Comparison of ENCODE assay signal across 8 mouse cellular contexts in the genomic region with DNA sequence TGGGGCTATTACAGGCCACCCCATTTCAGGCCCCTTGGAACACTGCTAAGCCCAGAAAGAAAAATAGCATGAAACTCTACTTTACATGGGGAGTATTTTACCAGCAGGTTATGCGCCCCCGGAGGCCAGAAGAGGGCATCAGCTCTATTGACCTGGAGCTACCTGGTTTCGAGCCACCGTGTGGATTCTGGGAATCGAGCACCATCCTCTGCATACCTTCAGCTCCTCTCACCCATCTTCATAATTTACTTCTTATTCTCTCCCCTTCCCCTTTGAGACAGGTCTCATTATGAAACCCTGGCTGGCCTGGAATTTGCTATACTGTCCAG. TPM values are rescaled to one million over a fixed set of nuclear protein-coding genes. Genes with fewer than 3 reads are reported as not detected.
DNase-seq lines count a peak whose midpoint lies in the region; ATAC-seq and TF ChIP-seq lines count a peak whose summit lies in the region.
"Had no signal": no experiment of that assay in that cellular context is flagged by ENCODE, and none has a peak within 500 bp of the region (broad histone marks: within the 10 kb centered on the region; RNA-seq: fewer than 3 reads in every experiment).

No protein-coding gene starts in this region.

- peaks cover 4% of the 10 kb centered on the region; the same call in 1 of the 2 replicates for H3K36me3 ChIP-seq in liver, adult 2 months (ENCODE audit: control insufficient read depth, insufficient read depth, low read length)
- peaks cover 23% of the 10 kb centered on the region for H3K36me3 ChIP-seq in forebrain, postnatal 0 days (ENCODE audit: insufficient read depth)

- no peak overlapping the region for H3K4me2 ChIP-seq in forebrain, postnatal 0 days (ENCODE audit: low read depth)

- H3K4me1 ChIP-seq in liver, adult 2 months (ENCODE audit: control insufficient read depth, insufficient read depth, low read length), result no peaks in the 10 kb centered on the region
- H3K4me1 ChIP-seq in forebrain, postnatal 0 days (ENCODE audit: insufficient read depth), result no peaks in the 10 kb centered on the region

- DNase-seq in liver, adult 2 months (ENCODE audit: extremely low read depth, low read depth, low spot score), result no peak
- DNase-seq in liver, result no peak
- DNase-seq in NIH3T3 (ENCODE audit: low read depth), result peak; percentile 20
- DNase-seq in forebrain, postnatal 0 days, result no peak
- peak; percentile 22 for DNase-seq in retina, embryonic 14.5 days (ENCODE audit: low spot score)
- no peak for DNase-seq in layer of hippocampus, adult 8-10 months (ENCODE audit: low spot score in 2 of 2)
- DNase-seq in adrenal gland, postnatal 14 days, result no peak
- DNase-seq: cerebellum, adult 11-12 months had no signal

- 25% methylated on average over 5 of the region's 5 CpGs for WGBS in liver, adult 2 months
- WGBS in forebrain, postnatal 0 days, result 45% methylated on average over 5 of the region's 5 CpGs

- no peak for TF ChIP-seq POLR2A in liver, adult 2 months (IDR thresholded peaks at IDR 0.05; ENCODE audit: extremely low read depth, insufficient read depth, low read length)

- peak; percentile 19; the same call in 1 of the 2 replicates for TF ChIP-seq CTCF in liver, adult 2 months (IDR thresholded peaks at IDR 0.05; ENCODE audit: low read depth, low read length)
- TF ChIP-seq CTCF in forebrain, postnatal 0 days (IDR thresholded peaks at IDR 0.05; ENCODE audit: low read depth), result peak; percentile 34

- no peak overlapping the region for H3K4me3 ChIP-seq in liver, adult 2 months (ENCODE audit: insufficient read depth, low read depth, low read length)
- H3K4me3 ChIP-seq in forebrain, postnatal 0 days (ENCODE audit: low read depth, low read length), result no peak overlapping the region

- H3K27me3 ChIP-seq in liver, adult 2 months (ENCODE audit: control insufficient read depth, insufficient read depth, low read length), result no peaks in the 10 kb centered on the region
- no peaks in the 10 kb centered on the region for H3K27me3 ChIP-seq in forebrain, postnatal 0 days (ENCODE audit: insufficient read depth, low read length)

- no peak for ATAC-seq in forebrain, postnatal 0 days

- peak overlapping the region; percentile 79 for H3K27ac ChIP-seq in liver, adult 2 months (replicated peaks; ENCODE audit: insufficient read depth, low read depth, low read length)
- H3K27ac ChIP-seq in forebrain, postnatal 0 days (ENCODE audit: low read depth, low read length), result no peak overlapping the region

- no peak overlapping the region for H3K9ac ChIP-seq in liver, adult 2 months (ENCODE audit: low read depth, low read length)
- no peak overlapping the region for H3K9ac ChIP-seq in forebrain, postnatal 0 days

- no peaks in the 10 kb centered on the region for H3K79me2 ChIP-seq in liver, adult 2 months (ENCODE audit: control insufficient read depth, insufficient read depth, low read length)

- no peaks in the 10 kb centered on the region for H3K9me3 ChIP-seq in forebrain, postnatal 0 days (ENCODE audit: low read length)

RNA-seq across cellular contexts. Expression of gene Trim71, which starts 20.8 kb away (rescaled TPM):
- under 0.01 TPM in 1 of 2 replicates, not detected in the other for total RNA-seq in liver, adult 2 months (2014; rRNA removed)
- polyA plus RNA-seq in liver, adult 2 months (2012; rRNA removed), result 0.02 TPM in 1 of 2 replicates, not detected in the other
- total RNA-seq in forebrain, postnatal 0 days (2014; rRNA removed), result 0.08 and 0.19 TPM in 2 replicates
- polyA plus RNA-seq in forebrain, postnatal 0 days (2015; fragmentation: Nextera tagmentation; extraction: Ambion mirVana), result 0.10 and 0.13 TPM in 2 replicates
- 1 to 10 TPM; 1.3 to 1.9 (median 1.6) TPM for total RNA-seq in layer of hippocampus, adult 8-10 months (2022)
- 0.04 TPM in 1 of 2 replicates, not detected in the other for total RNA-seq in adrenal gland, postnatal 14 days (2021)

RNA-seq across cellular contexts. Expression of gene Cnot10, which starts 55.0 kb away (rescaled TPM):
- total RNA-seq in liver, adult 2 months (2014; rRNA removed), result 15.2 and 15.4 TPM in 2 replicates
- polyA plus RNA-seq in liver, adult 2 months (2012; rRNA removed), result 9.4 and 10.7 TPM in 2 replicates
- total RNA-seq in forebrain, postnatal 0 days (2014; rRNA removed), result 45.2 and 50.6 TPM in 2 replicates
- polyA plus RNA-seq in forebrain, postnatal 0 days (2015; fragmentation: Nextera tagmentation; extraction: Ambion mirVana), result 44.4 and 47.1 TPM in 2 replicates
- 10 to 100 TPM; 48.5 to 56.0 (median 53.2) TPM for total RNA-seq in layer of hippocampus, adult 8-10 months (2022)
- 33.9 and 36.5 TPM in 2 replicates for total RNA-seq in adrenal gland, postnatal 14 days (2021)

Comparison
In these comparisons a context has a peak if more than half of its experiments do, and no peak if none do; other contexts are left out.
1. DNase-seq: peak in NIH3T3 (single experiment) and retina, embryonic 14.5 days (single experiment); none in liver, adult 2 months (single experiment), liver (single experiment), forebrain, postnatal 0 days (single experiment), layer of hippocampus, adult 8-10 months (0 of 2) and adrenal gland, postnatal 14 days (single experiment).